Mouse (Mus musculus) megakaryocyte, embryonic 14.5 days (primary cell): Measurements from ENCODE around the gene St6galnac3. TPM values are rescaled to one million over a fixed set of nuclear protein-coding genes. Genes with fewer than 3 reads are reported as not detected.

ENCODE experiments used
- H3K27me3 ChIP-seq: replicated peaks from 2 replicates; pipeline ENCODE3; 2012; ENCODE audit warnings: inconsistent platforms
- H3K36me3 ChIP-seq: replicated peaks from 2 replicates; pipeline ENCODE3; 2012; ENCODE audit warnings: low read length, inconsistent platforms, mixed read lengths
- H3K4me1 ChIP-seq: 2 replicates; pipeline ENCODE4 v1.6.1; 2012; ENCODE audit warnings: inconsistent platforms
- H3K4me3 ChIP-seq: replicated peaks from 2 replicates; pipeline ENCODE3; 2012; ENCODE audit warnings: moderate library complexity, mild to moderate bottlenecking, inconsistent platforms
- H3K9me3 ChIP-seq: 2 replicates; pipeline ENCODE4 v1.6.1; 2012; ENCODE audit warnings: inconsistent platforms
- FLI1 ChIP-seq: IDR thresholded peaks from 2 replicates; pipeline ENCODE4 v1.6.1; 2012; ENCODE audit warnings: low read length, inconsistent platforms, mixed read lengths
- GATA1 ChIP-seq: IDR thresholded peaks from 3 replicates; pipeline ENCODE4 v1.6.1; 2012; ENCODE audit warnings: mixed read lengths, low read length, inconsistent platforms, borderline replicate concordance
- polyA plus RNA-seq: library from polyadenylated mRNA; stranded (reverse); fragments of >175 nt; gene quantifications from 2 replicates; pipeline ENCODE4 v1.2.3, GENCODE M21; 2012; ENCODE audit warnings: low replicate concordance; ENCODE audit not compliant: insufficient read depth

Gene St6galnac3
- polyA plus RNA-seq, 1 experiment: 0.04 TPM

DNA sequence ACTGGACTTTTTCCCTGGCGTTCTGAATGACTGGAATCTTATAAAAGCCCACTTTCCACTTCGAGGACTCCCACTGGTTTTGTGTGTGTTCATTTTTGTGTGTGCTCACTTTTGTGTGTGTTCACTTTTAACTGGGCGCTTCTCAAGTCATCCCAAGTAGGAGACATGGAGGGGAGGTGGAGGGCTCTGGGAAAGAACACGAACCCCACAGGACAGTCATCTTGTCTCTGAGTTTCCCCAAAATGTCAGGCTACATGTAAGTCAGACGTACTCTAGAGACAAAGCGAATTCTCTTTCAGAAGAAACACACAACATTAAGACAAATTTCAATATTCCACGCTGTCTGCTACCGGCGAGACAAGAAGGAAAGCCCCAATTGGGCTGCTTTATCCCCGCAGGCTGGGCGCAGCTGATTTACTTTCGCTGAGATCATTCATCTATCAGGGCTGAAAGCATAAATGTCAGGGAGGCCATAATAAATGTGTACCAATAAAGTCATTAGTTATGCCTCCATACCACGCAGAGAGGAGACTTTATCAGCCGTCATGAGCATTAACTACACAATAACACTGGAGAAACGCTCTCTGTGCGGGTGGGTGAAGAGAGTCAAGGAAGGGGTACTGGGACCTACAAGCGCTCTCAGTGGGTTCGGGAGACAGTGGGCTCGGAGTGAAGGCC, 119.7 kb downstream of the St6galnac3 start:
- no peak for TF ChIP-seq FLI1
- Histone ChIP-seq H3K9me3 (peaks cover 19% of the 10 kb centered on the region), H3K4me1 (peaks cover 7% of the 10 kb centered on the region; the same call in 1 of the 2 replicates), H3K4me3 (no peak overlapping the region), H3K27me3 (no peaks in the 10 kb centered on the region), H3K36me3 (no peaks in the 10 kb centered on the region)

GRCm38 (mm10) chr3:153599179-153599578, 125.8 kb downstream of the St6galnac3 start:
- Histone ChIP-seq H3K9me3 (peaks cover 10% of the 10 kb centered on the region; the same call in 1 of the 2 replicates), H3K4me3 (no peak overlapping the region), H3K36me3 (no peaks in the 10 kb centered on the region), H3K4me1 (peaks cover 3% of the 10 kb centered on the region; the same call in 1 of the 2 replicates), H3K27me3 (no peaks in the 10 kb centered on the region)
- no peak for TF ChIP-seq GATA1
- TF ChIP-seq FLI1: no peak

- Histone ChIP-seq H3K4me1 (peaks cover 3% of the 10 kb centered on the region; the same call in 1 of the 2 replicates), H3K27me3 (no peaks in the 10 kb centered on the region), H3K9me3 (peaks cover 10% of the 10 kb centered on the region; the same call in 1 of the 2 replicates), H3K36me3 (no peaks in the 10 kb centered on the region), H3K4me3 (no peak overlapping the region)
- TF ChIP-seq FLI1 (no peak), GATA1 (no peak)
Observed at GRCm38 (mm10) chr3:153598631-153599030, 126.3 kb downstream of the St6galnac3 start.

GRCm38 (mm10) chr3:153594531-153594930, 130.4 kb downstream of the St6galnac3 start:
- no peak overlapping the region for H3K4me3 ChIP-seq
- H3K36me3 ChIP-seq: no peaks in the 10 kb centered on the region
- H3K4me1 ChIP-seq: peaks cover 5% of the 10 kb centered on the region
- H3K9me3 ChIP-seq: peaks cover 16% of the 10 kb centered on the region
- no peaks in the 10 kb centered on the region for H3K27me3 ChIP-seq
- TF ChIP-seq GATA1: no peak
- TF ChIP-seq FLI1: no peak

- H3K4me1 ChIP-seq: peaks cover 5% of the 10 kb centered on the region
Observed at GRCm38 (mm10) chr3:153593978-153594377, 131.0 kb downstream of the St6galnac3 start.

DNA sequence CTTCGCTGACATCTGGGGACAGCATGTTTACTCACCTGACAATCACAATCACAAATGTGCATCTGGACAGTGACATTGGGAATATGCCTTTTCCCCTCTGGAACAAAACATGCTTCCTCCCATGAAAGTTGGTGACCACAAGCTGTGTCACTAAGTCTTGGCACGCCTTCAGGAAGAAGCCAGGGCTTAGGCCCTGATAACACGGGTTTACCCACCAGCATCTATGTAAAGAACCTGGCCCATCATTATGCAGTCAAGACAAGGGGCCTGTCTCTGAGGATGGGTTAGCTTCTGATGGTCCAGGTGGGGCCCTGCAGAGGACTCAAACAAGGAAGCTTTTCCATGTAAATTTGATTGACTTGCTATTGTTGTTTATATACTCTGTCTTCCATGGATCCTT, 131.9 kb downstream of the St6galnac3 start:
- TF ChIP-seq FLI1: no peak
- TF ChIP-seq GATA1: no peak
- peaks cover 5% of the 10 kb centered on the region for H3K4me1 ChIP-seq
- H3K4me3 ChIP-seq: no peak overlapping the region
- peaks cover 13% of the 10 kb centered on the region for H3K9me3 ChIP-seq
- no peaks in the 10 kb centered on the region for H3K36me3 ChIP-seq
- H3K27me3 ChIP-seq: no peaks in the 10 kb centered on the region

More at GRCm38 (mm10) chr3:153593978-153594377, 131.0 kb downstream of the St6galnac3 start:
- H3K9me3 ChIP-seq: peaks cover 14% of the 10 kb centered on the region
- TF ChIP-seq FLI1 (no peak), GATA1 (no peak)
- no peaks in the 10 kb centered on the region for H3K27me3 ChIP-seq
- H3K36me3 ChIP-seq: no peaks in the 10 kb centered on the region
- no peak overlapping the region for H3K4me3 ChIP-seq

DNA sequence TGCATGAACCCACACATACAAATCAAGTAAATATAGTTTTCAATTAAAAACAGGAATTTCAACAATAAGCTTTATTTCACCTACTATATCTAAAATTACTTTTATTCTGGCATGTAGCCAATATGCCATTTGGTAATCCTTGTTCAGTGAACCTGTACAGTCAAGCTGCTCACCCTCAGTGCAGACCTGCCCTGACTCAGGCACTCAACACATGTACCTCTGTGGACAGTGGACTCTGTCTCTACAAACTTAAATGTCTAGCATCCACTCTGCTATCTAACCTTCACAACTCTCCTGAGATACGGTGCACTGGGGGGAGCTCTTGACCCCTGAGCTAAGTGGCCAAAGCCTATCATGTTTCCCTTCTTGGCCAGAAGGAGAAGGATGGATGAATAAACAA, 137.4 kb downstream of the St6galnac3 start:
- Histone ChIP-seq H3K4me1 (peaks cover 5% of the 10 kb centered on the region; the same call in 1 of the 2 replicates), H3K36me3 (no peaks in the 10 kb centered on the region), H3K27me3 (no peaks in the 10 kb centered on the region), H3K4me3 (no peak overlapping the region), H3K9me3 (peaks cover 20% of the 10 kb centered on the region)
- no peak for TF ChIP-seq FLI1
- no peak for TF ChIP-seq GATA1

- H3K4me3 ChIP-seq: no peak overlapping the region
- H3K27me3 ChIP-seq: no peaks in the 10 kb centered on the region
- H3K36me3 ChIP-seq: no peaks in the 10 kb centered on the region
- TF ChIP-seq FLI1: no peak
- no peak for TF ChIP-seq GATA1
- H3K9me3 ChIP-seq: peaks cover 10% of the 10 kb centered on the region
- H3K4me1 ChIP-seq: peaks cover 20% of the 10 kb centered on the region; the same call in 1 of the 2 replicates
Observed at GRCm38 (mm10) chr3:153584836-153585235, 140.1 kb downstream of the St6galnac3 start.

- Histone ChIP-seq H3K9me3 (peaks cover 7% of the 10 kb centered on the region; the same call in 1 of the 2 replicates), H3K36me3 (no peaks in the 10 kb centered on the region), H3K27me3 (no peaks in the 10 kb centered on the region), H3K4me3 (no peak overlapping the region), H3K4me1 (peaks cover 21% of the 10 kb centered on the region; the same call in 1 of the 2 replicates)
- TF ChIP-seq GATA1 (no peak), FLI1 (no peak)
Observed at GRCm38 (mm10) chr3:153582065-153582464, 142.9 kb downstream of the St6galnac3 start.

DNA sequence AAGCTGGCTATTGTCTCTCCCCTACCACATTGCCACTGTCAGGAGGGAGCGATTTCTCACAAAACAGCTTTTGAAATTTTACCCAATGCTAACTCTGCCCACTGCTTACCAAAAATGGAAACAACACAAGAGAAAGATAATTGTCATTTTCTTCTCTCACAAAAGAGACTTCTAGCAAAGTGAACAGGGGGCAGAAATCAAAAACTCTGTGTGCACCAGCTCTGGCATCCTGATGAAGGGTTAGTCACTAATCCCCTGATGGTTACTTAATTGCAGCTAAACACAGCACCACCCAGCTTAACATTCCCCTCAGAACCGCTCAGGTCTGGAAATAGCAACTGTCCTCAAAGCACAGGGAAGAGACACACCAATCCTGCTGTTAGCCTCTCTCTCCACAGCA, 144.3 kb downstream of the St6galnac3 start:
- peaks cover 21% of the 10 kb centered on the region; the same call in 1 of the 2 replicates for H3K4me1 ChIP-seq
- no peaks in the 10 kb centered on the region for H3K27me3 ChIP-seq
- no peak overlapping the region for H3K4me3 ChIP-seq
- no peaks in the 10 kb centered on the region for H3K9me3 ChIP-seq
- no peaks in the 10 kb centered on the region for H3K36me3 ChIP-seq
- TF ChIP-seq FLI1 (no peak), GATA1 (no peak)
